Mouse (Mus musculus) gastrocnemius, postnatal 25 days (tissue): ENCODE data around the gene Slc12a3. TPM values are rescaled to one million over a fixed set of nuclear protein-coding genes. Genes with fewer than 3 reads are reported as not detected.

Experiments used
- DNase-seq: peaks from one replicate; pipeline ENCODE4 v3.0.0; 2022
- long read RNA-seq, 2 experiments: library from polyadenylated mRNA; stranded (forward); transcript quantifications; one replicate each; pipeline ENCODE4 v2.0.0; 2021
- total RNA-seq, 2 experiments: library from RNA; stranded (reverse); gene quantifications; 1 replicate in 1 of 2; 2 replicates in 1 of 2; pipeline ENCODE4 v1.2.3; 2021

Gene Slc12a3
- total RNA-seq: not detected
- long read RNA-seq, experiment 1: 0 reads
- long read RNA-seq, experiment 2: 0 reads

DNA sequence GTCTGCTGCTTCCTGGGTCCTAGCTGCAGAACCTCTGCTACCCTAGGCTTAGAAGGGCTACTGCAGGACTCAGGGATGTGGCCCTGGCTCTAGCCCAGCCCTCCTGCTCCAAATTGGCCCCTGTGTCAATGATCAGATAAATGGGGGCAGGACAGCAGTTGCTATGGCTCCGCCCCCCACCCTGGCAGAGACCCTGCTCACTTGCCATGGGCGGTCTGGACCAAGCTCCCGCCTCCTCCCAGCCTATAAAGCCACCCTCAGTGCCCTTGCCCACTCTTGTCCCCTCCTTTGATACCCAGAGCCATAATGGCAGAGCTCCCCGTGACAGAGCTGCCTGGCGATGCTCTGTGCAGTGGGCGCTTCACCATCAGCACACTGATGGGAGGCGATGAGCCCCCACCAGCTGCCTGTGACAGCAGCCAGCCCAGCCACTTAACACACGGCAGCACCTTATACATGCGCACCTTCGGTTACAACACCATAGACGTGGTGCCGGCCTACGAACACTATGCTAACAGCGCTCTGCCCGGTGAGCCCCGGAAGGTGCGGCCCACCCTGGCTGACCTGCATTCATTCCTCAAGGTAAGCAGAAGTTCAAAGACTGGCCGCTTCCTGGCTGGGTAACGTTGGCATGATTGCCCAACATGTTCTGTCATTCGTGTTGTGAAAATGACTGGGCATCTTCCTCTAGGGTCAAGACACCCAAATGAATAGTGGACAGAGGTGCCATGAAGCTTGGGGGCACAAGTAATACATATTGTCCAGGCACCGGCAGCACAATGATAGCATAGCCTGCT, at the start of gene Slc12a3:
TSS of gene Slc12a3 (plus strand) at position 270 of the 797 bp plus-strand sequence.
- no peak for DNase-seq

DNA sequence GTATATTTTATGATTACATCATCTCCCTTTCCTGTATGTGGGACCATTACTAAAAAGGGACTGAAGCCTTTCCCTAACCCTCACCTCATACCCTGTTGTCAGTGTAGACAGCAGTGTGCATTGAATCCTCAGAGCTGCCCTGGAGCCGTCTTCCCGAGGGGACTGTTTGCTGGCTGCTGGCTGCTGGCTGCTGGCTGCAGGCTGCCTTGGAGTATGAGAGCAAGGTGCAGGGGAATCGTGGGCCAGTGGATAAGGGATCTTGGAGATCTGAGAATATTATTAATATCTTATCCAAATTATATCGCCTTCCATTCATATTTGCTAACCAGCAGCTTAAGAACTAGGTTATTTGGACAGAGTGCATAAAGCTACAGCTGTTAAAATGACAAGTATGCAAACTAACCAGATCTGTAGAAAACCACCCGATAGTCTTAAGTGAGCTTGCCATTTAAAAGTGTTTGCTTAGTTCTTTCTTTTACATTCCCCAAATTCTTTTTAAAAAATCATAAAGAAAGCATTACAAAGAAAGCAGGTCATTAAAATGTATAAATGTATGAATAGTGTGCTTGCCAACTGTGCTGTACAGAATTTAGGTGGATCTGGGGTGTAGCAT, 48.9 kb upstream of the Slc12a3 start:
- no peak for DNase-seq

DNA sequence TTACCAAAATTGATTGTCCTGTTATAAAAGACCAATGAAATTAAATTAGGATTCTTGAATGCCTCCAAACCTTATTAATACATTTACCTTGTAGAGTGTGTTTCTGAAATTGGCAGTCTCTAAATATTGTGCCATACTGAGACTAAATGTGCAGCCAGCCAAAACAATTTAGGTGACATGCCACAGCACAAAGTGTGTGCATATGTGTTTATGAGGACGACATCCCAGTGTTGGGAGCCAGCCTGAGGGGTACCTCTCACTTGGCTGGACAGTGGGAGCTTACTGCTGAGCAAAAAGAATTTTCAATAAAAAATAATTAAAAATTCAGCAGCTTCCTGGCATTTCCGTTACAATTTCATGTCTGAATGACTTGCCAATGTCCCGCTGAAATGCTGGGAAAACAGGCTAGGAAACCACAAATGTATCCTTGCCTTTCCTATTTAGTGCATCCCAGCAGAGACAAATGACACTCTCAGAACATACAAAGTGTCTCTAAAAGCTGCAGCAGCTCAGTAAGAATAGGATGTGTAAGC, 46.5 kb upstream of the Slc12a3 start:
- DNase-seq: no peak

DNA sequence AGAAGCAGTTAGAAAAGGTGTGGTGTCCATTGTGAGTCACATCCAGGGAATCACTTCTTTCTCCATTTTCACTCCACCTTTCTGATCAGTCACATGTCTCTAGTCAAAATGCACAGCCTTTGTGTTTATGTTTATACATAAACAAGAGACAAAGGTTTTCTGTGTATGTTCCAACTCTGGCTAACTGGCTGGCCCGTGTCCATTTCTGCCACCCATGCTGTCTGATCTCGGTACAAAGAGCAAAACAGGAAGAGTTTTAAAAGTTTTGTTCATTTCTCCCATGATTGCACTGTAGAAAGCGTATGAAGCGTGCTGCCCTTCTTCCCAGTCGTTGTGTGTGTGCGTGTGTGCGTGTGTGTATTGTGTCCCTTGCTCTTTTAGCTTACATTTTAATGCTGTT, 44.8 kb upstream of the Slc12a3 start:
- DNase-seq: no peak

DNA sequence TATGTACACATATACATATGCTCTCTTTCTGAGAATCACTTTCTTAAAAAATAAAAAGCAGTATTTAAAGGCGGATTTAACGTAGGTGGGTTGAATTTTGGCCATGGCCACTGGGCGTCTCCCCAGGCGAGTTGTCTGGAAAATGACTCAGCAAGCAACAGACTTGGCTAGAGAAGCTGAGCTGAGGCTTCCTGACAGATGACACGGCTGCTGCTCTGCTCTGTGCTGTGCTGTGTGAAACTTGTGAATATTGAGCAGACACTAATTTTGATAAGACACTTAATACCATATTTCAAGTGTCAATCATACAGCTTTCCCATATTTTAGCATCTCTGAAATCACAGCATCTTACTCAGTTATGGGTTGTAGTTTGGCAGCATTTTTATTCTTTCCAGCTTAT, 38.4 kb upstream of the Slc12a3 start:
- peak; percentile 34 for DNase-seq

DNA sequence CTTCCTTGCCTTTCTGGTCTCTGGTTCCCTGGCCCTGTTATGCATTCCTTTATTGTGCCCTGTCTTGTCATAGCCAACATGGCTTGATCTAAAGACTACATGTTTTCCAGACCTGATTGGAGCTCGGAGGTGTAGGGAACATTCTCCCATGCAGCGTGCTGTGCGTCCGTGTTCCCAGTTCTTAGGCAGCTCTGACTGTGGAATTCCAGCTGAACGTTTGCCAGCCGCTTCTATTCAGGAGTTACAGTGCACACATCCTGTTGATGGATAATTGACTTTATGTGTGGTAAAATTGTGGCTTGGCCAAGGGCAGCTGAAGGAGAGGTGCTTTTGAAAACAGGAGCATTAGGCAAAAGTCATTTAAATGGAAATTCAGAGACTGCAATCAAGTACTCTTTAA, 36.9 kb upstream of the Slc12a3 start:
- DNase-seq: no peak

DNA sequence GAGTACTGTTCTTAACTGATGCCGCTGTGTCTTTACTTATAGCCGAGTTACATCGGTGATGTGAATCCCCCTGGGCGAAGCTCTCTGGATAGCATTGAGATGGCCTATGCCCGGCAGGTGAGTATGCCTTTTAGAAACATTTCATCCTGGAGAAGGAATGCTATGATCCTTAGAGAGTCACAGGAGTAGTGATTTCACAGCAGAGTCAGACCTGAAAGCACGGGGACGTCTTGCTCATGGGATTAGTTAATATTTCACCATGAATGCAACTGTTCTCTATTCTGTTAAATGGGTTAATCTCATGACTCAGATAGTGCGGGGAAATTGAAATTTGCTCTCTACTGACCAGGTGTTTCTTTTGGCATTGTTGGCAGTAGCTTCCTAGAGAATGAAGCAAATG, 36.4 kb upstream of the Slc12a3 start:
- no peak for DNase-seq

DNA sequence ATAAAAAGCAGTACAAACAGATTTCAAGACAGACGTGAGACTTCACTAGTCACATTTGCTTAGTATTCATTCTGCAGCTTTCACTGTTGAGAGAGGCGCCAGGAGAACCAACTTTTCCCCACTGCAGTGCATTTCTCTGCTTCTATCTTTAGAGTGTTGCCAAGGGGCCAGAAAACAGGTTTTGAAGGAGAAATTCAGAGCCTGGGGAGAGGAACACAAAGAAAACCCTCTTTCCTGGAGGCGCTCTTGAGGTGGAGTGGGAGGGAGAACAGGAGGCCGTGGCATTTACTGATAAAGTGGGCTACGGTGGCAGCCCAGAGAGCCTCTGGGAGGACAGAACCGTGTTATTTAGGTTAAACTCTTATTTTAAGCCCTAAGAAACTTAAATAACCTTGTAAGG, 33.3 kb upstream of the Slc12a3 start:
- DNase-seq: no peak

DNA sequence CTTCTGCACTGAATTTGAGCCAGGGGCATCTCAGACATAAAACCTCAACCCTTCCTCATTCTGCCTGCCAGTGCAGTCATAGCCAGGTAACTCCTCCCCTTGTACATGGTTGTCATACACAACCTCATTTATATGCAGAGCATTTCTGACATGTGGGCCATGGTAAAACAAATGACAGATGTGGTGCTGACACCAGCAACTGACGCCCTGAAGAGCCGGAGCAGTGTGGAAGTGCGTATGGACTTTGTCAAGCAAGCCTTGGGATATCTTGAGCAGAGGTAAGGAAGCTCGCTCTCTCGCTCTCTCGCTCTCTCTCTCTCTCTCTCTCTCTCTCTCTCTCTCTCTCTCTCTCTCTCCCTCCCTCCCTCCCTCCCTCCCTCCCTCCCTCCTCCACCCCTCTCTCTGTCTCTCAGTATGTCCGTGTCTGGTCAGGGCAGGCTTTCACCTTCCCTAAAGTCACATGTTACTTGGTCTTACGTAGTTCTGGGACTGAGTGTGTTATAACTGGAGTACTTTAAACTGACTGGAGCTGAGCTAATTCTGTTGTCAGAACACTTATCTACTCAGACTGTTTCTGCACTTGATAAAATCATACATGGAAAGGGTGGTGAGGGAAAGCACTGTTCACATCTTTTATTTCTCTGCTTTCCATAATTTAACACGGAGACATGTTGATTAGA, 32.5 kb upstream of the Slc12a3 start:
- no peak for DNase-seq

DNA sequence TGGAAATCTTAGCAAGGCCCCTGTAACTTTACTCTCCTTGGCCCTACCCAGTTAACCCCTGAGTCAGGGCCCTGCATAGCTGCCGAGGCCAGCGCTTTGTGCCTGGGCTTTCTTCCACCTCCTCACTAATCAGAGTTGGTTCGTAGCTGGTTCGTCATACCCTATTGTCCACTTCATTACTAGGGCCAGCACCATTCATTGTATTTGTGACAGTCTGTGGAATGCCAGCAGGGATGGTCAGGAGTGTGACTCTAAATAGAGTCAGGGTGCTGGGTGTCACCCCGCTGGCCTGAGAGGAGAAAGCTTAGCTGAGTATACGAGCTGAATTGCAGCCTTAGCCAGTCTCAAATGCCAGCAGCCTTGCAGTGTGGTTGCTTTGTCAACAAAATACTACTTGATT, 31.9 kb upstream of the Slc12a3 start:
- DNase-seq: no peak

DNA sequence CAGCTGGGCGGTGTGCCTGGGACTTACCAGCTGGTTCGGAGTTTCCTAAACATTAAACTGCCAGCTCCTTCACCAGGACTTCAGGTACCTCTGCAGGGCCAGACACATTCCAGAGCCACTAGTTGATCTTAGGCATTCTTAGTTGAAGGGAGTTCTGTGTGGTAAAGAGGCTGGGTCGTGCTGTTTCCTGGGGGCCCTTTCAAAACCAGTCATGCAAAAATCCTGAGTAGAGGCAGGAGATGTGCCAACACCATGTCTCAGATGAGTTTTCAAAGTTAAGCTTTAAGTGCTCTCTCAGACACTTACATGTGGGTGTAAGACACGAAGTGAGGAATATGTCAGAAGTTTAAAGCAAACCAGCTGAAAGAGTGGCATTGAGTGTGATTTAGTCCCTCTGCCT, 28.2 kb upstream of the Slc12a3 start:
- DNase-seq: no peak

DNA sequence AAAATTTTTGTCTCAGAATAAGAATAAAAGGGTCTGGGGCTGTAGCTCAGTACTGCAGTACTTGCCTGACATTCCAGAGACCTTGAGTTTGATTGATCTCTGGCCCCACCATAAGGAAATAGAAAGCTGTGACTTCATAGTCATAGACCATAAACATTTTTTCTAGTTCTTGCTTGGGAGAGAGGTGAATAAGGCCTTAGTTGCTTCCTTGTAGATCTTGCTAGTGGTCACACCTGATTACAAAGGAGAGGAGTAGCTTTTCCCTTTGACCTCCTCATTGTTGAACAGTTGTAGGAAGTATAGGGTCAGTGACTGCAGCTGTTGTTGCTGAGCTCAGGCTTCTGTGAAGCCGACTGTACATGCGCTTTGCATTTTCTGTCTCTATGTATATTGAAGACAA, 24.6 kb upstream of the Slc12a3 start:
- no peak for DNase-seq

DNA sequence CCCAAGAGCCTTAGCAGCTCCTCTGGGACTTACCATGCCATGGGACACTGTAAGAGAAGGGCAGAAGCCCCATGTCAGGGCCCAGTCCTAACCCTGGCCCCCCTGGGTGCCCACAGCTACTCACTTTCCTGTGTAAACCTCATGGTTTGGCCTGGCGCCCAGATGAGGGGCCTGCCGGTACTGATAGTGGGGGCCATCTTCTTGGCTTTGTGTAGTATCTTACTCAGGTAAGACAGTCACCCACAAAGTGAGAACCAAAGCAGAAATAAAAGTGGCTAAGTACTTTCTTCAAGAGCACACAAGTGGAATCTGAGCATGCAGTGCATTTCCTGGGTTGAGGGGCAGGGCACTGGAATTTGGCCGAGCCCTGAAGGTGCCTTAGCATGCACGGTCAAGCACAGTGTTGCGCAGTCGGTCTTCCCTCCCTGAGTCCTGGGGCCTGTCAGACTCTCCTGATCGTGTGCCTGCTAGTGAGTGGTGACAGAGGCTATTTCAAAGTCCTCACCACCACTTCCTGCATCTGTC, 21.9 kb upstream of the Slc12a3 start:
- DNase-seq: no peak

DNA sequence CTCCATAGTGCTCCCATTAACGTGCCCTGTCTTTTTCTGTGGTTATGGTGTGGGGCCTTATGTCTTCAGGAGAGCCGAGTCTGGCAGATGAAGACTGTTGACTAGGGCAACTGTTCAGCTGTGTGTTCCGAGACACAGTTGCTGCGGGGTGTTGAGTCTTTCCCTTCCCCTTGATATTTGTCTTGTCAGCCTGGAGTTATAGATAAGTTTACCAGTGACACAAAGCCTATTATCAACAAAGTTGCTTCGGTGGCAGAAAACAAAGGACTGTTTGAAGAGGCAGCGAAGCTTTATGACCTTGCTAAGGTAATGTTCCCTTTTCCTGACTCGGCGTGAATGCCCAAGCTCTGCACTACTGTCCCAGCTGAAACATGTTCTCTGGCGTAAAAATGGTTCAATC, 21.3 kb upstream of the Slc12a3 start:
- DNase-seq: no peak

DNA sequence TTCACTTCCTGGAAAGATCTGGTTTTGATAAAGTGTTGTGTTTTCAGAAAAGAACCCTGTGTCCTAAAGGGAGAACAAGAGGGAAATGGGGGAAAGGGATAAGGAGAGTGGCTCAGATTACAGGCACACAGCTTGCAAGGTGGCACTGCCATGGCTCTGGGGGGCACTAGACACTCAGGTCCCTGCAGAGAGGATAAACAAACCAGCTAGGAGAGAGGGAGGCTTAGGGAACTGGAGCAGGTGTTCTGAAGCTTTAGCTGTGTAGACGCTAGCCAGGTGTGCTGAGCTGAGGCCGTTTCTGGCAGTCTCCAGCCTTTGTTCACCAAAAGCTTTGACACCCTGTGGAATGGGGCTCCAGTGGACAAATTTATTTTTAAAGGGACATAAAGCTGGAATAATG, 14.9 kb upstream of the Slc12a3 start:
- no peak for DNase-seq

DNA sequence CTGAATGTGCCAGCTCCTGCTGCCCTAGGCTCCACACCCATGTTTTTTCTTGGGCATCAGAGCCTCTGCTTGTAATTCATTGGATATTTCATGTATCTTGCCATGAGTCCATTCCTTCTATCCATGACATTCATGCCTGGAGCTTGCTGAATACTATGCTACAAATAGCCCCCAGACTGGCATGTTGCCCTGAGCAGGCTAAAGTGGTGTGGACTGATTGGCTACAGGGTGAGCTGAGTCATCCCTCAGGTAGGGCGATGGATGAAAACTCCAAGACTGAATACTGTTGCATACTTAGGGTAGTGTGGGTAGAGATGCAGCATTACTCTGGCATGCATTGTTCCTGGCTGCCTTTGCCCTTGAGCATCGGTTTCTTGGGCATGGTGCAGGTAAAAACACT, 11.8 kb upstream of the Slc12a3 start:
- DNase-seq: no peak

DNA sequence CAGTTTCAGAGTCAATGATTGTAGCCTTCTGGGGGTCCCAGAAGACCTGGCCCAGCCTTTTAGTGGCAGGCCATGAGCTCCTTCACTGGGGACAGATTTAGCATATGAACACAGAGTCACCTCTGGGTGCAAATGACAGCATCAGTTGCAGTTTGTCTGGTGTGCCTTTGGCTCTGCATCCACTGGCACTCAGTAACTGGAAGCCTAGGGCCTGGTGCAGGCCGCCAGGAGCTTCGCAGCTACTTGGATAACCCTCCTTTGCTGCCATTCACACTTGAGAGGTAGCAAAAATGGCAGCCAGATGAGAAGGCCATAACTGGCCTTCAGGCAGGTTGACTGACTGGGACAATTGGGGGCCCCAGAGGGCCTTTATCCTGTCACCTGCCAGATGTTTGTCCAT, 11.3 kb upstream of the Slc12a3 start:
- DNase-seq: peak; percentile 68

DNA sequence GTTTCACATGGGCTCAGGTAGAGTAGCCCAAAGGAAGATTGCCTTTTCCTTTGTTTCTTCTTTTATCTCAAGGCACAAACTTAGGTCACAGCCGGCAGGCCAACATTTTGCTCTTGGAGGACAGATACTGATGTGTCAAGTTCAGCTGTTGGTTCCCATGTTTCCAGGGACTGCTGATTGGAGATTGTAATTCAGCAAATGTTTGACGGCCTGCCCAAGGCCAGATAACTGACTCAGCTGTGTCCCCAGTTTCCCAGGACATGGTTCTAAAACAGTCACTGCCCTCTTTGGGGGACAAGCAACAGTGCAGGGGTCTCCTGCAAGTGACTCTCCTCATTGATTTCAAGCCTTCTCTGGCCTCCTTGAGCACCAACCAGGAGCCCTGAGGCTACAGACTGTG, 9.0 kb upstream of the Slc12a3 start:
- no peak for DNase-seq

DNA sequence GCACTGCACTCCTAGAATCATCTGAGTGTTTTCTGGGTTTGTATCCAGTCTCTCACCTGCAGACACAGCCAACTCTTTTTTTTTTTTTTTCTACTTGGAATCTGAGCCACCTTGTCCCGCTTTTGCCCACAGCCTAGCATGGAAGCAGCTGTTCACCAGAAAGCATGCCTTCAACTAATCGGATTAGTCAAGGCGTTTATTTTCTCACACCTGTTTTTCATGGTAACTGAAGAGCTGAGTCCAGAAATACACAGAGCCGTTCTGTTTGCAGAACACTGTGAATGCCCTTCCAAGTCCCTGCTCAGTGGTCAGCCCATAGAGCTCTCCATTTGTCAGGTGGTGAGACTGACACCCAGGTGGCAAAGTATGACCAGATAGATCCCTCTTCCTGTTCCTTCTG, 6.9 kb upstream of the Slc12a3 start:
- no peak for DNase-seq

DNA sequence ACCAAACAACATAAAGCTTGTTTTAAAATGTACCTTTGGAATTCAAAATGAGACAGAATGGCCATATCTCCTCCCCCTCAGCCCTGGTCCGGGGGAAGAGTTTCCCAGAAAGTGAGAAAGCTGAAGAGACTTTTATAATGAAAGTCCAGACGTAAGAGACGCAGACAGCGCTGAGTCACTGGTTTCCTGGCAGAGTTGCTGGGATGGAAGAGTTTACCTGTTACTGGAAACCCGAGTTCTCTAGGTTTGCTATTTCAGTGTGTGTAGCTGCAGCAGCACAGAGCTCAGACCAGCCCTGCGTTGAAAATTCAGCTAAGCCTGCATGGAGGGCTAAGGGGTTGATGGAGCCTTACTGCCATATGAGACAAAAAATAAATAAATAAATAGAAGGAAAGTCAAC, 6.0 kb upstream of the Slc12a3 start:
- no peak for DNase-seq

DNA sequence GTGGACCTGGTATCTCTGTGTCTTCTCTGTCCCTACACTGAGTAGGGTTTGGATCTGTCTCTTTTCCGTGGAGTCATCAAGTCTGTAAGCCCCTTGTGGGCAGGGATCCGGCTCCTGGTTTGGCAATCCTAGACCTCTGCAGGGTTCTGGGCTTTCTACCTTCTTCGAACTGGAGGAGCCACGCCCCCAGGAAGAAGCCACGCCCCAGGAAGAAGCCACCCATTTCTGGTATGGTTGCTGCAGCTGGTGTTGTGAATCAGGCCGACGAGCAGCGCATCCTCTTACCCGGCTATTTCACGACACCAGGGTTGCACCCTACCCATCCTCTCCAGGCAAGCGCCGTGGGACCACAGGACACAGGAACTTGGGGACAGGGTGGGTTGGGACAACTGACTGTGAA, 4.9 kb upstream of the Slc12a3 start:
- no peak for DNase-seq

DNA sequence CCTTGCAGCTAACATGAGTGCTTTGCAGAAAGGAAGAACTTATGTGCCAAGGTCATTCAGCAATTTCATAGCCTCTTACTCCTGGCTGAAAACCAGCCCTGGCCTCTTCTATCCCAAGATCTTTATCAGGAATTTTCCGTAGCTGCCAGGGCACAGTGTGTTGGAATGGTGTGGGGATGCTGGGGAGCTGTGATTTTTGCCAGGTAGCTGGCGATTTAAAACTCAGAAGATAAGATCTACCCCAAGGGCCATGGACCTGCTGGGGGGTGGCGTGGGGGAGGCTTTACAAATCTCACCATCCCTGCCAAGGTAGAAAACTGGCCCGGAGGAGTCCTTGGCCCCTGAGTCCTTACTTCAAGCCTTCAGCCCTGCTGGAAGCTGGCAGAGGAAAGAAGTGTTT, 3.0 kb upstream of the Slc12a3 start:
- DNase-seq: no peak

DNA sequence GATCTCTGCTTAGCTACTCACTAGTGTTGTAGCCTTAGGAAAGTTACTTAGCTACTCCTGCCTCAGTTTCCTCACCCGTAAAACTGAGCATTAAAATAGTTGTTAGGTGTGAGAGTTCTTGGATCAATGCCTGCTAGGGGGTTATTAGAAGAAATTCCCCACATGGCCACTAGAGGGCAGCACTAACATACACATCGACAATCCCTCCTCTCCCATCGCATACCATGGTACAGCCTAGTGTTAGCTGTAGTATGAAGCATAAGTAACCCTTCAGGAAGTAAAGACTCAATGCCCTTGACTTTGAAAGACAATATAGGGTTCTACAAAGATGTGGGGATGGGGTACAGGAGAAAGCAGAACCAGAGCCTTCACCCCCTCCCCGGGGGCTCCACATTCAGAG, 1.7 kb downstream of the Slc12a3 start:
- DNase-seq: no peak
